Mouse (Mus musculus) small intestine, adult 2 months (tissue): ENCODE results near the gene Nup210l. TPM values are rescaled to one million over a fixed set of nuclear protein-coding genes. Genes with fewer than 3 reads are reported as not detected.
A peak's percentile ranks its signal among the peaks of the same experiment; 100 is the strongest.

Source experiments
- H3K27ac ChIP-seq: fragments of 200-500 bp; 2 replicates; pipeline ENCODE4 v1.5.1; 2012; ENCODE audit warnings: low read depth, low read length, control low read depth, inconsistent platforms; ENCODE audit not compliant: insufficient read depth
- H3K27me3 ChIP-seq: fragments of 200-500 bp; 2 replicates; pipeline ENCODE4 v1.6.1; 2012; ENCODE audit warnings: mild to moderate bottlenecking, moderate library complexity, low read length, inconsistent platforms; ENCODE audit not compliant: control insufficient read depth, insufficient read depth
- H3K36me3 ChIP-seq: fragments of 200-500 bp; 2 replicates; pipeline ENCODE4 v1.6.1; 2012; ENCODE audit warnings: mild to moderate bottlenecking, low read length, control low read depth, inconsistent platforms; ENCODE audit not compliant: control insufficient read depth, insufficient read depth
- H3K4me1 ChIP-seq: fragments of 200-500 bp; 2 replicates; pipeline ENCODE4 v1.6.1; 2012; ENCODE audit warnings: low read length, inconsistent platforms, mixed read lengths; ENCODE audit not compliant: control insufficient read depth, insufficient read depth, insufficient read length
- H3K4me3 ChIP-seq: fragments of 200-500 bp; 2 replicates; pipeline ENCODE4 v1.5.1; 2012; ENCODE audit warnings: low read depth, mild to moderate bottlenecking, control low read depth, inconsistent platforms, low read length, moderate library complexity
- CTCF ChIP-seq: fragments of 200-500 bp; IDR thresholded peaks from 2 replicates; pipeline ENCODE4 v1.5.1; 2012; ENCODE audit warnings: low read depth, mild to moderate bottlenecking, control low read depth, inconsistent platforms, low read length, moderate library complexity, mixed read lengths; ENCODE audit not compliant: insufficient replicate concordance, insufficient read length; ENCODE audit errors: extremely low read depth
- POLR2A ChIP-seq: fragments of 200-500 bp; IDR thresholded peaks from 2 replicates; pipeline ENCODE4 v1.6.1; 2012; ENCODE audit warnings: low read depth, mild to moderate bottlenecking, control low read depth, inconsistent platforms, low read length, moderate library complexity
- WGBS: fragments of 180-500 bp; shearing (Covaris S2); methylation state at CpG from one replicate; pipeline ENCODE4 v1.1.7; 2018; 5-methylcytosine and 5-hydroxymethylcytosine counted together
- polyA plus RNA-seq: library from polyadenylated mRNA; depleted of rRNA; stranded (reverse); fragments of >200 nt; gene quantifications from 2 replicates; pipeline ENCODE4 v1.2.3, GENCODE M21; 2012

Nup210l gene
- polyA plus RNA-seq, 1 experiment, result 0.15 TPM

GRCm38 (mm10) chr3:90197548-90197947 lies 93.6 kb downstream of the Nup210l start:
- whole genome bisulfite sequencing, result 31% methylated on average over 1 of the region's 1 CpGs
- Histone ChIP-seq H3K4me1 (no peaks in the 10 kb centered on the region), H3K27ac (no peak overlapping the region), H3K4me3 (no peak overlapping the region), H3K27me3 (no peaks in the 10 kb centered on the region), H3K36me3 (no peaks in the 10 kb centered on the region)
- no peak for TF ChIP-seq POLR2A
- no peak for TF ChIP-seq CTCF

GRCm38 (mm10) chr3:90202884-90203283 lies 99.0 kb downstream of the Nup210l start:
- Histone ChIP-seq H3K27ac (no peak overlapping the region), H3K4me3 (no peak overlapping the region), H3K36me3 (peaks cover 2% of the 10 kb centered on the region; the same call in 1 of the 2 replicates), H3K27me3 (no peaks in the 10 kb centered on the region), H3K4me1 (no peaks in the 10 kb centered on the region)
- WGBS, result 39% methylated on average over 1 of the region's 1 CpGs
- TF ChIP-seq POLR2A (no peak), CTCF (no peak)

GRCm38 (mm10) chr3:90203619-90204018 lies 99.7 kb downstream of the Nup210l start:
- WGBS, result 78% methylated on average over 5 of the region's 5 CpGs
- TF ChIP-seq CTCF (no peak), POLR2A (no peak)
- Histone ChIP-seq H3K4me1 (no peaks in the 10 kb centered on the region), H3K4me3 (no peak overlapping the region), H3K27ac (no peak overlapping the region), H3K27me3 (no peaks in the 10 kb centered on the region), H3K36me3 (peaks cover 7% of the 10 kb centered on the region; the same call in 1 of the 2 replicates)

GRCm38 (mm10) chr3:90204582-90204981 lies 100.7 kb downstream of the Nup210l start:
- over 99% methylated on average over 2 of the region's 2 CpGs for WGBS
- Histone ChIP-seq H3K4me3 (no peak overlapping the region), H3K4me1 (no peaks in the 10 kb centered on the region), H3K27me3 (no peaks in the 10 kb centered on the region), H3K36me3 (peaks cover 15% of the 10 kb centered on the region), H3K27ac (no peak overlapping the region)
- TF ChIP-seq POLR2A, result no peak
- no peak for TF ChIP-seq CTCF

- Histone ChIP-seq H3K27me3 (no peaks in the 10 kb centered on the region), H3K27ac (no peak overlapping the region), H3K4me1 (peaks cover 2% of the 10 kb centered on the region), H3K36me3 (peaks cover 35% of the 10 kb centered on the region), H3K4me3 (no peak overlapping the region)
- WGBS, result 91% methylated on average over 2 of the region's 2 CpGs
- TF ChIP-seq CTCF (no peak), POLR2A (no peak)
These were observed 104.7 kb downstream of the Nup210l start for GRCm38 (mm10) chr3:90208662-90209061.

GRCm38 (mm10) chr3:90209908-90210566 lies 106.1 kb downstream of the Nup210l start:
- H3K4me1 ChIP-seq, result peaks cover 4% of the 10 kb centered on the region
- H3K27ac ChIP-seq, result no peak overlapping the region
- no peak overlapping the region for H3K4me3 ChIP-seq
- no peaks in the 10 kb centered on the region for H3K27me3 ChIP-seq
- TF ChIP-seq CTCF, result no peak
- no peak for TF ChIP-seq POLR2A
- H3K36me3 ChIP-seq, result peaks cover 35% of the 10 kb centered on the region
- 86% methylated on average over 5 of the region's 5 CpGs for WGBS

- Histone ChIP-seq H3K36me3 (peaks cover 35% of the 10 kb centered on the region), H3K4me3 (peak overlapping the region; percentile 9; the same call in 1 of the 2 replicates), H3K27me3 (no peaks in the 10 kb centered on the region), H3K4me1 (peaks cover 4% of the 10 kb centered on the region), H3K27ac (no peak overlapping the region)
- TF ChIP-seq POLR2A, result no peak
- no peak for TF ChIP-seq CTCF
- 31% methylated on average over 13 of the region's 13 CpGs for WGBS
These were observed 107.8 kb downstream of the Nup210l start for GRCm38 (mm10) chr3:90211475-90212398.
